In the genomic region with DNA sequence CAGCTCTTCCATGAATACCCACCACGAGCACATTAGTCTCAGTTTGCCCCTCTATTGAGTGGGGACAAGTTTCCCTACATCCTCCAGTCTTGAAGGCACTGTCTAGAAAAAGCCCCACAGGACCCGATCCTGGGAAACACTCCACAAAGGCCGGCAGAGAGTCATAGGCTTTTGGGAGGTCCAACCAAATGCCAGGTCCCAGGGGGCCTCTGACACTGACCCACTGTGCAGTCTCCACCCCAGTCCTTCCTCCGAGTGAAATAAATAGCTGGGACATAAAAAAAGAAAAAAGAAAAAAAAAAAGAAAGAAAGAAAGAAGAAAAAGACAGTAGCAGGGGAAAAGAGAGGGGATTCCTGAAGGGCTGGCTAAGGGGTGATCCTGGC, we compare ENCODE assay signal across 9 mouse cellular contexts. TPM values are rescaled to one million over a fixed set of nuclear protein-coding genes. Genes with fewer than 3 reads are reported as not detected.
DNase-seq lines count a peak whose midpoint lies in the region; ATAC-seq and TF ChIP-seq lines count a peak whose summit lies in the region.
"Had no signal": no experiment of that assay in that cellular context is flagged by ENCODE, and none has a peak within 500 bp of the region (broad histone marks: within the 10 kb centered on the region; RNA-seq: fewer than 3 reads in every experiment).

No protein-coding gene starts in this region.

- TF ChIP-seq CTCF in kidney, adult 2 months (conservative IDR thresholded peaks at IDR 0.05; ENCODE audit: insufficient read depth, insufficient read length, low read depth, low read length), result no peak

- intact Hi-C loops in gastrocnemius, postnatal 14 days (cut with DNase I; ENCODE audit: low total_unique reads), result no loop called here

- peak overlapping the region; percentile 21; the same call in 1 of the 2 replicates for H3K27ac ChIP-seq in kidney, adult 2 months (ENCODE audit: insufficient read depth, low read depth, low read length)
- H3K27ac ChIP-seq in embryonic facial prominence, embryonic 15.5 days (replicated peaks), result 0 out of 2 replicates have a peak overlapping the region, but pooled peaks have one; percentile 69
- H3K27ac ChIP-seq in kidney, embryonic 15.5 days, result peak overlapping the region; percentile 93
- H3K27ac ChIP-seq in midbrain, embryonic 16.5 days (ENCODE audit: low read length), result no peak overlapping the region

- no peaks in the 10 kb centered on the region for H3K36me3 ChIP-seq in kidney, adult 2 months (ENCODE audit: control insufficient read depth, insufficient read depth, low read length)
- H3K36me3 ChIP-seq in embryonic facial prominence, embryonic 15.5 days, result no peaks in the 10 kb centered on the region
- no peaks in the 10 kb centered on the region for H3K36me3 ChIP-seq in kidney, embryonic 15.5 days
- no peaks in the 10 kb centered on the region for H3K36me3 ChIP-seq in midbrain, embryonic 16.5 days (ENCODE audit: control insufficient read depth, insufficient read depth, low read length)

- H3K4me2 ChIP-seq in embryonic facial prominence, embryonic 15.5 days (replicated peaks), result peak overlapping the region; percentile 92
- H3K4me2 ChIP-seq in kidney, embryonic 15.5 days, result peak overlapping the region; percentile 85
- peak overlapping the region; percentile 93 for H3K4me2 ChIP-seq in midbrain, embryonic 16.5 days (ENCODE audit: low read length)

- peaks cover 10% of the 10 kb centered on the region; the same call in 1 of the 2 replicates for H3K4me1 ChIP-seq in kidney, adult 2 months (ENCODE audit: control insufficient read depth, insufficient read depth, low read length)
- peaks cover 48% of the 10 kb centered on the region for H3K4me1 ChIP-seq in embryonic facial prominence, embryonic 15.5 days
- peaks cover 79% of the 10 kb centered on the region for H3K4me1 ChIP-seq in kidney, embryonic 15.5 days
- peaks cover 14% of the 10 kb centered on the region for H3K4me1 ChIP-seq in midbrain, embryonic 16.5 days (ENCODE audit: control insufficient read depth, insufficient read depth, low read length)

- no peak for TF ChIP-seq POLR2A in kidney, adult 2 months (IDR thresholded peaks at IDR 0.05; ENCODE audit: low read depth, low read length)

- peak; percentile 63 for DNase-seq in kidney, adult 2 months
- no peak for DNase-seq in kidney, adult 11 months
- no peak for DNase-seq in layer of hippocampus, adult 8-10 months (ENCODE audit: low spot score in 2 of 2)
- no peak for DNase-seq in ovary, postnatal 10 days (ENCODE audit: low spot score)
- DNase-seq in gastrocnemius, postnatal 14 days, result no peak
- DNase-seq: cerebellum, adult 2 months had no signal

- H3K9me3 ChIP-seq in embryonic facial prominence, embryonic 15.5 days (replicated peaks), result no peaks in the 10 kb centered on the region
- no peaks in the 10 kb centered on the region for H3K9me3 ChIP-seq in kidney, embryonic 15.5 days (replicated peaks)
- no peaks in the 10 kb centered on the region for H3K9me3 ChIP-seq in midbrain, embryonic 16.5 days (replicated peaks; ENCODE audit: control insufficient read depth, low read length, poor library complexity, severe bottlenecking)

- WGBS in kidney, adult 2 months, result 58% methylated on average over 4 of the region's 4 CpGs
- WGBS in embryonic facial prominence, embryonic 15.5 days, result 26% methylated on average over 4 of the region's 4 CpGs
- WGBS in kidney, embryonic 15.5 days, result 31% methylated on average over 4 of the region's 4 CpGs
- 6% methylated on average over 4 of the region's 4 CpGs for WGBS in midbrain, embryonic 16.5 days

- peak overlapping the region; percentile 48; the same call in 1 of the 2 replicates for H3K4me3 ChIP-seq in kidney, adult 2 months (ENCODE audit: insufficient read depth, low read depth, low read length)
- H3K4me3 ChIP-seq in embryonic facial prominence, embryonic 15.5 days (replicated peaks), result peak overlapping the region; percentile 59
- peak overlapping the region; percentile 55 for H3K4me3 ChIP-seq in kidney, embryonic 15.5 days (replicated peaks)
- peak overlapping the region; percentile 49; the same call in 1 of the 2 replicates for H3K4me3 ChIP-seq in midbrain, embryonic 16.5 days (ENCODE audit: low read depth, low read length)

- no peak for ATAC-seq in embryonic facial prominence, embryonic 15.5 days (ENCODE audit: insufficient number of reproducible peaks, low FRiP score, low TSS enrichment, low read depth)
- no peak for ATAC-seq in kidney, embryonic 15.5 days (replicated peaks; ENCODE audit: low FRiP score)
- no peak for ATAC-seq in midbrain, embryonic 16.5 days

- no peaks in the 10 kb centered on the region for H3K27me3 ChIP-seq in kidney, adult 2 months (replicated peaks; ENCODE audit: control insufficient read depth, insufficient read depth, low read length)
- H3K27me3 ChIP-seq in embryonic facial prominence, embryonic 15.5 days, result no peaks in the 10 kb centered on the region
- no peaks in the 10 kb centered on the region for H3K27me3 ChIP-seq in kidney, embryonic 15.5 days
- H3K27me3 ChIP-seq in midbrain, embryonic 16.5 days (ENCODE audit: control insufficient read depth, insufficient read depth, low read depth, low read length), result peaks cover 4% of the 10 kb centered on the region

- peak overlapping the region; percentile 60; the same call in 1 of the 2 replicates for H3K9ac ChIP-seq in embryonic facial prominence, embryonic 15.5 days
- peak overlapping the region; percentile 73 for H3K9ac ChIP-seq in kidney, embryonic 15.5 days
- no peak overlapping the region for H3K9ac ChIP-seq in midbrain, embryonic 16.5 days (ENCODE audit: low read depth, low read length)

RNA-seq across cellular contexts. Expression of a gene that starts 0.8 kb away (rescaled TPM):
- 21.9 and 23.2 TPM in 2 replicates for polyA plus RNA-seq in kidney, adult 2 months (2012; rRNA removed)
- 64.0 and 67.1 TPM in 2 replicates for polyA plus RNA-seq in embryonic facial prominence, embryonic 15.5 days (2015; fragmentation: Nextera tagmentation; extraction: Ambion mirVana)
- polyA plus RNA-seq in kidney, embryonic 15.5 days (2015; fragmentation: Nextera tagmentation; extraction: Ambion mirVana), result 190 and 191 TPM in 2 replicates
- 9.5 and 12.4 TPM in 2 replicates for polyA plus RNA-seq in midbrain, embryonic 16.5 days (2015; fragmentation: Nextera tagmentation; extraction: Ambion mirVana)
- 1 to 10 TPM; 3.7 to 6.5 (median 5.2) TPM for total RNA-seq in layer of hippocampus, adult 8-10 months (2022)
- total RNA-seq in gastrocnemius, postnatal 14 days (2021), result 10 to 100 TPM; 11.9 to 15.8 TPM

RNA-seq across cellular contexts. Expression of a gene that starts 52.2 kb away (rescaled TPM):
- polyA plus RNA-seq in kidney, adult 2 months (2012; rRNA removed), result 204 and 218 TPM in 2 replicates
- 691 and 729 TPM in 2 replicates for polyA plus RNA-seq in embryonic facial prominence, embryonic 15.5 days (2015; fragmentation: Nextera tagmentation; extraction: Ambion mirVana)
- 788 and 840 TPM in 2 replicates for polyA plus RNA-seq in kidney, embryonic 15.5 days (2015; fragmentation: Nextera tagmentation; extraction: Ambion mirVana)
- 548 and 592 TPM in 2 replicates for polyA plus RNA-seq in midbrain, embryonic 16.5 days (2015; fragmentation: Nextera tagmentation; extraction: Ambion mirVana)
- total RNA-seq in layer of hippocampus, adult 8-10 months (2022), result 100 to 1,000 TPM; 333 to 412 (median 383) TPM
- 10 to 100 TPM; 87.0 to 90.4 TPM for total RNA-seq in gastrocnemius, postnatal 14 days (2021)

RNA-seq across cellular contexts. Expression of a gene that starts 52.5 kb away (rescaled TPM):
- 26.4 and 35.6 TPM in 2 replicates for polyA plus RNA-seq in kidney, adult 2 months (2012; rRNA removed)
- polyA plus RNA-seq in embryonic facial prominence, embryonic 15.5 days (2015; fragmentation: Nextera tagmentation; extraction: Ambion mirVana), result 28.8 and 29.4 TPM in 2 replicates
- polyA plus RNA-seq in kidney, embryonic 15.5 days (2015; fragmentation: Nextera tagmentation; extraction: Ambion mirVana), result 26.4 and 31.9 TPM in 2 replicates
- 46.9 and 48.8 TPM in 2 replicates for polyA plus RNA-seq in midbrain, embryonic 16.5 days (2015; fragmentation: Nextera tagmentation; extraction: Ambion mirVana)
- total RNA-seq in layer of hippocampus, adult 8-10 months (2022), result 10 to 100 TPM; 22.1 to 26.4 (median 24.2) TPM
- total RNA-seq in gastrocnemius, postnatal 14 days (2021), result 10 to 100 TPM; 17.8 to 20.2 TPM
